Mouse (Mus musculus) layer of hippocampus, adult 9-10 months (tissue): ENCODE measurements around the gene Krtap14.
A peak's percentile ranks its signal among the peaks of the same experiment; 100 is the strongest.

Experiments used
- DNase-seq: peaks from one replicate; pipeline ENCODE4 v3.0.0; 2022; ENCODE audit warnings: low spot score

Gene Krtap14

GRCm38 (mm10) chr16:88826095-88826652 lies at the start of gene Krtap14:
Gene Krtap14 (minus strand): TSS chr16:88826145.
- no peak for DNase-seq

DNA sequence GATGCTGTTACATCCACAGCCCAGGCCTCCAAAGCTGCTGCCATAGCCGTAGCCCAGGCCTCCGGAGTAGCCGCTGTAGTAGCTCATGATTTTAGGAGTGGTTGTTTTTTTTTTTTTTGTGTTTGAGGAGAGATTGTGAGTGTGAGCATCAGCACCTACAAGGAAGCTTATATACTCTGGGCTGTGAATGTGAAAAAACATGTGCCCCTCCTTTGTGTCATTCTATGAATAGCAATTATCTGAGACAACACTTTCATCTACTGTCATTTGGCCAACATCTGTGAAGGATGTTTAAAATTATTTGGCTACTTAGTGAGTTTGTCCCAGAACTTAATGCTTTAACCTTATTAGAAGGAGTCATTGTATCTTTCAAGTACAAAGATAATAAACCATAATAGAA lies 48.2 kb upstream of the Krtap14 start, which contains the start of gene Krtap19-2:
Krtap19-2 (minus strand) TSS at position 101 of the 400 bp plus-strand sequence.
- no peak for DNase-seq

DNA sequence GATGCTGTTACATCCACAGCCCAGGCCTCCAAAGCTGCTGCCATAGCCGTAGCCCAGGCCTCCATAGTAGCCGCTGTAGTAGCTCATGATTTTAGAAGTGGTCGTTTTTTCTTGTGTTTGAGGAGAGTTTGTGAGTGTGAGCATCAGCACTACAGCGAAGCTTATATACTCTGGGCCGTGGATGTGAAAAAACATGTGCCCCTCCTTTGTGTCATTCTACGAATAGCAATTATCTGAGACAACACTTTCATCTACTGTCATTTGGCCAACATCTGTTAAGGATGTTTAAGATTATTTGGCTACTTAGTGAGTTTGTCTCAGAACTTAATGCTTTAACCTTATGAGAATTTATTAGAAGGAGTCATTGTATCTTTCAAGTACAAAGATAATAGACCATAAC lies 43.4 kb upstream of the Krtap14 start, which contains the start of gene Krtap19-1:
Krtap19-1 (minus strand) TSS at position 101 of the 400 bp plus-strand sequence.
- no peak for DNase-seq

- DNase-seq = no peak
These were observed 39.0 kb upstream of the Krtap14 start for GRCm38 (mm10) chr16:88864887-88865407.

GRCm38 (mm10) chr16:88851450-88851849 lies 25.5 kb upstream of the Krtap14 start:
- DNase-seq = no peak

DNA sequence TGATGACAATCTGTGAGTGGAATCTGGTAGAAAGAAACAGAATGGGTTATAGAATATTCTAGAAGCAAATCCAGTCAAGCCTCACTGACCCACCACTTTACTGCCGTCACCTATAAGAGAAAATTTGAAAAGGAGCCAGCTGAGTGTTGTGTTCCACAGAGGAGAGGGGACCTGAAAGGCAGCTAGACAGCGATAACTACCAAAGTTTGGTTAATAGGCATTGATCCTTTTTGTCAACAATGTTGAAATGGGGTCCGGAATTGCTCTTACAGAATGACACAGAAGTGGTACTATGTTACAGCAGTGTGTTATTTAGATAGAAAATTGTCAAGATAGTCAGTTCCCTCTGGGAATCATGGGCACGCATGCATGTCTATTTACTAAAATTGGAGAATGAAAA lies 22.6 kb upstream of the Krtap14 start:
- no peak for DNase-seq

DNA sequence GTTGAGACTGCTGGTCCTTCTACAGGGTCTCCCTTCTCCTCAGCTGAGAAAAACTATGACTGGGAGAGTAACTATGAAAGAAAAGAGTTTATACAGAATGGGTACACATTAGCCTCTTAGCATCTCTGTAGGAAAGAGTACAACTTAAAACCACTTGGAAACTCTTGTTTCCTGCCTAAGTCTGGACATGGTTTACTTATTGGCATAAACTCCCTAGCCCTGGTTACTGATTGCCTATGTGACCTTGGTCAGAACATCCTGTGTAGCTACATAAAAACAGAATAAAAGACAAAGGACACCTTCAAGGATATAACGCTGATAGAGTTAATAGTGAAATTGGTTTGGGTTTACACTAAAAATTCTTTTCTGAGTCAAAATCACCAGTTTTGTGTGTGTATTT lies 21.4 kb upstream of the Krtap14 start:
- DNase-seq = no peak

- no peak for DNase-seq
These were observed 1.0 kb upstream of the Krtap14 start for GRCm38 (mm10) chr16:88826978-88827377.

DNA sequence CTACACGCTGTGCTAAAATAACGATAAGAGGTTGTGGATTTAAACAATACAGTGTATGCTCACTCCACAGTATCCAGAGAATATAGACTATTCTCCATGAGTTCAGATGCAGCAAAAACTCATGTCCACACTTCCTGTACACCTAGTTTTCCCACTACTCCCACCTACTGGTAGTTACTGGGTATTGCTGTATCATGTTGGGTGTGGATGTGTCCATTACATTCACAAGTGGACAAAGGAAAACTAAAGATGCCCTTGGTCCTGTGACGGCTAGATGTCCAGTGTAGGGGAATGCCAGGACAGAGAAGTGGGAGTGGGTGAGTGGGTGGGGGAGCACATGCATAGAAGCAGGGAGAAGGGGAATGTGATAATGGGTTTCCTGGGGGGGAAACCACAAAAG lies 2.2 kb downstream of the Krtap14 start:
- DNase-seq = peak; percentile 10

DNA sequence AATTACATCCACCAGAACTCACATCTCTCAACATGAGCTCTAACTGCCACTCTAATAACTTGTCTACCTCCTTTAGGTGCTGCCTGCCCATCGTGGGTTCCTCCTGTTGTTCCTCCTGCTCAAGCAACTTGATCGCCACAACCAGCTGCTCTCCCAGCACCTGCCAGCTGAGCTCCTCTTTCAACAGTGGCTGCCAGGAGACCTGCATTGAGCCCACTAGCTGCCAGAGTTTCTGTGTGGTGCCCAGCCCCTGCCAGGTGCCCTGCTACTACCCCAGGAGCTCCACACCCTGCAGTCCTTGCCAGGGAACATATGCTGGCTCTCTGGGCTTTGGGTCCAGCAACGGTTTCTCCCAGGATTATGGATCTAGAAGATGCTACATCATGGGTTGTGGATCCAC lies 5.9 kb downstream of the Krtap14 start, which contains the start of gene Krtap15:
Krtap15 (plus strand) TSS at position 150 of the 400 bp plus-strand sequence.
- no peak for DNase-seq

GRCm38 (mm10) chr16:88811827-88812226 lies 14.1 kb downstream of the Krtap14 start, which contains the start of gene Gm20741:
Gene Gm20741 (minus strand): TSS chr16:88812220.
- DNase-seq = no peak

GRCm38 (mm10) chr16:88786786-88787185 lies 39.2 kb downstream of the Krtap14 start:
- no peak for DNase-seq

DNA sequence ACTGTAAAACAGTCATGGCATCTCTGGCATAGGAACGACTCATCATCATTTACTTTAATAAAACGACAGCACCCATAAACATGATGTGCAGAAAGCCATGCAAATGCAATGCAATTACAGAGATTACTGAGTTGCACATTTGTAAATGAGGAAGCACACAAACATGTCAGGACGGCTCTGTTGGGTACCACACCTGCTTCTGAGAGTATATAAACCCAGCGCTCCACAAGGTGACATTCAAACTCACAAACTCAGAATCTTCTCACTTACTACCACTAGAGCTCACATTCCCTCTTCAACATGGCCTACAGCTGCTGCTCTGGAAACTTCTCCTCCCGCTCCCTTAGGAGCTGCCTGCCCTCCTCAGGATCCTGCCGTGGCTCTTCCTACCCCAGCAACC lies 48.3 kb downstream of the Krtap14 start, which contains the start of gene Gm5965:
Gm5965 (plus strand) TSS at position 301 of the 400 bp plus-strand sequence.
- no peak for DNase-seq

DNA sequence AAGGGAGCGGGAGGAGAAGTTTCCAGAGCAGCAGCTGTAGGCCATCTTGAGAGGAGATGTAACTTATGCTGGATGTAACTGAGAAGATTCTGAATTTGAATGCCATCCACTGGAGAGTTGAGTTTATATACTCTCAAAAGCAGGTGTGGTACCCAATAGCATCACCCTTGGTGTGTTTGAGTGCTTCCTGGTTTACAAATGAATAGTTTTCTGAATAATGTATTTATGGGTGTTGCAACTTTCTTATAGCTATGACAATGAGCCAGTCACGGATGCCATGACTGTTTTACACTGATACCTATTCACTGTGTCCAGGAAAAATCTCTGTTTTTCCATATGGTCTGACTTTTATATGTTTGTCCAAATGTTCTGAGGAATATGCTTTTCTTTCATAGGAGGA lies 51.8 kb downstream of the Krtap14 start, which contains the start of gene 2310057N15Rik:
2310057N15Rik (minus strand) TSS at position 101 of the 400 bp plus-strand sequence.
- no peak for DNase-seq
